Mouse (Mus musculus) forebrain, embryonic 14.5 days (tissue): ENCODE data around the gene Dnajb14. TPM values are rescaled to one million over a fixed set of nuclear protein-coding genes. Genes with fewer than 3 reads are reported as not detected.
A peak's percentile ranks its signal among the peaks of the same experiment; 100 is the strongest.
"Not testable (repeated sequence)": the region's sequence is repeated elsewhere in the genome, so short reads cannot be mapped to it uniquely, and the experiment has no call there.

Experiments
- ATAC-seq: fragments of 200-750 bp; cut with Nextera tagmentation; 2 replicates; pipeline ENCODE4 v1.8.0; 2017; ENCODE audit warnings: mild to moderate bottlenecking, moderate library complexity
- DNase-seq: peaks from one replicate; pipeline ENCODE4 v3.0.0-alpha.2; 2015; ENCODE audit warnings: low spot score
- H3K27ac ChIP-seq: fragments of 300-500 bp; sonication (generic); 2 replicates; pipeline ENCODE4 v1.5.1; 2014; ENCODE audit warnings: low read depth, mild to moderate bottlenecking, control low read depth, low read length, moderate library complexity
- H3K27me3 ChIP-seq: fragments of 300-500 bp; sonication (generic); replicated peaks from 2 replicates; pipeline ENCODE4 v1.6.1; 2014; ENCODE audit warnings: low read length, control low read depth, mixed read lengths; ENCODE audit not compliant: control insufficient read depth, insufficient read depth
- H3K36me3 ChIP-seq: fragments of 300-500 bp; sonication (generic); 2 replicates; pipeline ENCODE4 v1.6.1; 2014; ENCODE audit warnings: low read length, control low read depth; ENCODE audit not compliant: control insufficient read depth, insufficient read depth
- H3K4me1 ChIP-seq: fragments of 300-500 bp; sonication (generic); 2 replicates; pipeline ENCODE4 v1.6.1; 2014; ENCODE audit warnings: antibody characterized with exemption, low read length, control low read depth; ENCODE audit not compliant: control insufficient read depth, insufficient read depth
- H3K4me2 ChIP-seq: fragments of 300-500 bp; sonication (generic); 2 replicates; pipeline ENCODE4 v1.6.1; 2014; ENCODE audit warnings: mild to moderate bottlenecking, control low read depth, low read length
- H3K4me3 ChIP-seq: fragments of 300-500 bp; sonication (generic); 2 replicates; pipeline ENCODE4 v1.5.1; 2014; ENCODE audit warnings: low read depth, low read length, control low read depth
- H3K9ac ChIP-seq: fragments of 300-500 bp; sonication (generic); 2 replicates; pipeline ENCODE4 v1.6.1; 2014; ENCODE audit warnings: mild to moderate bottlenecking, low read length, control low read depth, moderate library complexity
- H3K9me3 ChIP-seq: fragments of 300-500 bp; sonication (generic); replicated peaks from 2 replicates; pipeline ENCODE4 v1.6.1; 2016; ENCODE audit warnings: low read length, control low read depth, mixed read lengths; ENCODE audit not compliant: control insufficient read depth
- WGBS: fragments of 180-500 bp; shearing (Covaris S2); extraction: QIAGEN DNeasy Blood & Tissue Kit; methylation state at CpG from one replicate; pipeline ENCODE4 v1.1.7; 2014; 5-methylcytosine and 5-hydroxymethylcytosine counted together
- polyA plus RNA-seq: library from polyadenylated mRNA; unstranded; fragments of >200 nt; fragmentation: Nextera tagmentation; extraction: Ambion mirVana; gene quantifications from 2 replicates; pipeline ENCODE4 v1.2.1, GENCODE M21; 2014

Dnajb14 gene
- polyA plus RNA-seq, 1 experiment from 2014 or later, result 6.3 TPM

DNA sequence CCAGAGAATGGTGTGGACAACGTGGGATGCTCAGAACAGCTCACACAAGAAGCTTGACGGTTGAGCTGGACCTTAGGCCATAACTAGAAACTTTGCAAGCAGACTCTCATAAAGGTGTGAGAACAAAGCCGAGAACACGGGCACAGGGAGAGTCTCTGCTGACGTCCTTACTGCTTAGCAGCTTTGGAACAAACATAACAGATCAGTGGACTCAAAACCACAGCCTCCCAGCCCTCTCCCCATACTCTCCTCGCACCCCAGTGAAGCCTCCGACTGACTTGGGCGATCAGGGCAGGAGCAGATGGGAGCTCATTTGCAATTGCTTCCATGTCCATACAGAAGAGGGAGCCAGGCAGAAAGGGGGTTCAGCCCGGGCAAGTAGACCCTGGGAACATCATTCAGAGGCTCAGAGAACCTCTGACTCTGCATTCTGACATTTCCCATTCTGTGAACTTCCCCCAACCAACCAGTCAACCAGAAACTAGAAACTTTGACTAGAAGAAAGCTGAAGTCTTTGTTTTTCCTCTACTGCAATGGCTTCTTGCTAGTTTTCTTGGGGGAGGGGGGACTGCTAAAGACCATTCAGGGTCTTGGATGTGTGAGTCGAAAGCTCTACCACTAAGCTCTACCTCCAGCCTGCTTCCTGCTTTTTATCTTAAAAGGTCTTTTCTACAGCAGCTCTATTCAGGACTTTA, 82.9 kb downstream of the Dnajb14 start:
- WGBS, result 80% methylated on average over 10 of the region's 10 CpGs

DNA sequence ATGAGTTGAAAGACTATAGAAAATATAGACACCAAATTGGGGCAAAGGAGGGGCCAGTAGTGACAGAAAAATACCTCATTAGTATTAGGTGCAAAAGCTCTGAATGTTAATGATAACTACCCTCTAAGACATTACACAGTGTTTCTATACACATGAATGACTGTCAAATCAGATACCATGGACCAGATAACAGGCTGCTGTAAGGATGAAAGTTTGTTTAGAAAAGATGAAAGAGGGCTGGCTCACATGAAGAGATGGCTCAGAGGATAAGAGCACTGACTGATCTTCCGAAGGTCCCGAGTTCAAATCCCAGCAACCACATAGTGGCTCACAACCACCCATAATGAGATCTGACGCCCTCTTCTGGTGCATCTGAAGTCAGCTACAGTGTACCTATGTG, 83.8 kb downstream of the Dnajb14 start:
- not testable (repeated sequence) for DNase-seq

More for the DNA sequence above, 82.9 kb downstream of the Dnajb14 start:
- no peaks in the 10 kb centered on the region for H3K36me3 ChIP-seq
- no peak for ATAC-seq
- H3K9me3 ChIP-seq, result no peaks in the 10 kb centered on the region
- no peak overlapping the region for H3K4me2 ChIP-seq
- no peak overlapping the region for H3K27ac ChIP-seq
- no peaks in the 10 kb centered on the region for H3K4me1 ChIP-seq
- no peak overlapping the region for H3K4me3 ChIP-seq
- H3K9ac ChIP-seq, result no peak overlapping the region
- DNase-seq, result no peak
- no peaks in the 10 kb centered on the region for H3K27me3 ChIP-seq

GRCm38 (mm10) chr3:137951819-137952218, 84.3 kb downstream of the Dnajb14 start:
- ATAC-seq (no peak), DNase-seq (no peak)
- no peak overlapping the region for H3K9ac ChIP-seq
- H3K9me3 ChIP-seq, result no peaks in the 10 kb centered on the region
- no peaks in the 10 kb centered on the region for H3K36me3 ChIP-seq
- H3K4me3 ChIP-seq, result no peak overlapping the region
- 0 out of 2 replicates have a peak, but pooled peaks cover 3% of the 10 kb centered on the region for H3K4me1 ChIP-seq
- 49% methylated on average over 7 of the region's 7 CpGs for WGBS
- H3K4me2 ChIP-seq, result no peak overlapping the region
- no peak overlapping the region for H3K27ac ChIP-seq
- no peaks in the 10 kb centered on the region for H3K27me3 ChIP-seq

More for the DNA sequence above, 83.8 kb downstream of the Dnajb14 start:
- H3K4me2 ChIP-seq, H3K4me3 ChIP-seq, H3K27ac ChIP-seq, H3K9me3 ChIP-seq, H3K27me3 ChIP-seq, H3K4me1 ChIP-seq, ATAC-seq, H3K36me3 ChIP-seq, H3K9ac ChIP-seq: not testable (repeated sequence)
- WGBS, result 89% methylated on average over 3 of the region's 3 CpGs

DNA sequence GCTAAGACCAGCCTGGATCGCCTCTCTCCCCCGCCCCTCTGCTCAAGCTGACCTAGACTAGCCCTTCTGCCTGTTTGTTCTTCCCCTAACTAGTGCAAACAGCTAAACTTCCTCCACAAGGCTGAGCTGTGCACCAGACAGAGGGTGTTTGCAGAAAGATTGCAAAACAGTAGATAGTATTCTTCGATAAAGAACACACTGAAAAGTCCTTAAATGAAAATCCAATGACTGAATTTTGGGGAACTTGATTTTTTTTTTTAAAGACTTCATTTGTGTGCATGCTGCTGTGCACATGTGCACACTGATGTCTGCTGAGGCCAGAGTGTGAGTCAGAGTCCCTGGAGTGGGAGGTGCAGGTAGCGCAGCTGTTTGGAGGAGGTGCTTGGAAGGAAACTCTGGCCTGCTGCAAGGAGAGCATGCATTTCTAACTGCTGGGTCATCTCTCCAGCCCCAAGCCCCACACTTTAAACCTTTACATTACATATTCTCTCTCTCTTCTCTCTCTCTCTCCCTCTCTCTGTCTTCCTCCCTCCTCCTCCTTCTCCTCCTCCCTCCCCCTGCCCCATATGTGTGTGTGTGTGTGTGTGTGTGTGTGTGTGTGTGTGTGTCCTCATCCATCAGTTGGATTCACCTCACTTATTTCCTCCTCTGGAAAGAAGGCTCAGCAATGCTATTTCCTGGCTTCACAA, 84.9 kb downstream of the Dnajb14 start:
- 92% methylated on average over 4 of the region's 4 CpGs for WGBS
- no peaks in the 10 kb centered on the region for H3K9me3 ChIP-seq
- H3K4me1 ChIP-seq, result 0 out of 2 replicates have a peak, but pooled peaks cover 3% of the 10 kb centered on the region
- DNase-seq (no peak), ATAC-seq (peak; percentile 33; the same call in 1 of the 2 replicates)
- H3K27ac ChIP-seq, result peak overlapping the region; percentile 56; the same call in 1 of the 2 replicates
- no peaks in the 10 kb centered on the region for H3K27me3 ChIP-seq
- H3K36me3 ChIP-seq, result no peaks in the 10 kb centered on the region
- no peak overlapping the region for H3K4me3 ChIP-seq
- no peak overlapping the region for H3K9ac ChIP-seq
- H3K4me2 ChIP-seq, result no peak overlapping the region

DNA sequence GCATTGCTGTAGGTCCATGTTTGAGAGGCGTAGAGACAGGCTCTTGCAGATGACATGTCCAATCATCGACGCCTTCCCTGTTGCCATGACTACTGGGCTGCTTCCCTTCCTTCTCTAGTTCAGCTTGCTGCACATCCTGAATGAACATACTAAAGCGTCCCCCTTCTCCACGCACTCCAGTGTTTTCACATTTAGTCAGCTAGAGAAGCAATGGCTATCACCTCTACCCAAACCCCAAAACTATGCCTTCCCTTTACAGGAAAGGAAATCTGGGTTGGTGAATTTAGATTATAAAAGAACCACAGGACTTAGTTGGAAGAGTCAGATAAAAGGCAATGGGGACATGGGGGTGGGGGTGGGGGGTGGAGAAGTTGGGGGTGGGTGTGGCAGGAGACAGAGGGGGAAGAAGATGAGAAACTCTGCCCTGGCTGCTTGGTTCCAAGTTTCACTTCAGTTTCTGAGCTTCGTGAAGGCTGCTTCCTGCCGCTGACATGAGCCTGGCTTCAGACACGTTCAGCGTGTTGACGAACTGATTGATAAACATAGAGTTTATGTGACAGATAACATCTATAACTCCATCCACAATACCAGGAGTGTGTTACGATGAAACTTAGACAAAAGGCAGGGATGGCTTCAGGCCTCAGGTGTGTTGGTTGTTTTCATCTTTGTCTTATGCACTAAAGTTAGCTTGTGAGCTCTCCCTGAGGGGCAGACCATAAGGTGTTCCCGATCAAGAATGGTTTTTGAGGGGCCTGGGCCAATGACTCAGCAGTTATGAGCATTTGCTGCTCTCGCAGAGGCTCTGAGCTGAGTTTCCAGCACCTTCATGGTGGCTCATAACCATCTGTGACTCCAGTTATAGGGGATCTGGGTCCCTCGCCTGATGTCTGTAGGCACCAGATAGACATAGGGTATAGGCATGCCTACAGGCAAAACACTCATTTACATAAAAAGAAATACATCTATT, 85.7 kb downstream of the Dnajb14 start:
- Histone ChIP-seq H3K4me1 (0 out of 2 replicates have a peak, but pooled peaks cover 3% of the 10 kb centered on the region), H3K36me3 (no peaks in the 10 kb centered on the region), H3K9ac (no peak overlapping the region), H3K27me3 (no peaks in the 10 kb centered on the region), H3K4me2 (no peak overlapping the region), H3K4me3 (no peak overlapping the region), H3K9me3 (no peaks in the 10 kb centered on the region), H3K27ac (no peak overlapping the region)
- WGBS, result 77% methylated on average over 14 of the region's 14 CpGs
- peak; percentile 81 for DNase-seq
- ATAC-seq, result peak; percentile 82; the same call in 1 of the 2 replicates

- H3K4me2 ChIP-seq, result no peak overlapping the region
- 74% methylated on average over 23 of the region's 23 CpGs for WGBS
- no peaks in the 10 kb centered on the region for H3K36me3 ChIP-seq
- DNase-seq (no peak), ATAC-seq (no peak)
- no peak overlapping the region for H3K9ac ChIP-seq
- H3K4me1 ChIP-seq, result 0 out of 2 replicates have a peak, but pooled peaks cover 3% of the 10 kb centered on the region
- no peak overlapping the region for H3K4me3 ChIP-seq
- no peaks in the 10 kb centered on the region for H3K27me3 ChIP-seq
- no peak overlapping the region for H3K27ac ChIP-seq
- H3K9me3 ChIP-seq, result no peaks in the 10 kb centered on the region
Measured at GRCm38 (mm10) chr3:137954256-137954916, 86.9 kb downstream of the Dnajb14 start.

- 0 out of 2 replicates have a peak, but pooled peaks cover 3% of the 10 kb centered on the region for H3K4me1 ChIP-seq
- DNase-seq (peak; percentile 48), ATAC-seq (peak; percentile 57; the same call in 1 of the 2 replicates)
- H3K4me2 ChIP-seq, result peak overlapping the region; percentile 33
- no peaks in the 10 kb centered on the region for H3K36me3 ChIP-seq
- no peaks in the 10 kb centered on the region for H3K27me3 ChIP-seq
- H3K9ac ChIP-seq, result no peak overlapping the region
- H3K9me3 ChIP-seq, result no peaks in the 10 kb centered on the region
- H3K4me3 ChIP-seq, result no peak overlapping the region
- 16% methylated on average over 16 of the region's 16 CpGs for WGBS
- H3K27ac ChIP-seq, result no peak overlapping the region
Measured at GRCm38 (mm10) chr3:137955560-137956081, 88.1 kb downstream of the Dnajb14 start.

DNA sequence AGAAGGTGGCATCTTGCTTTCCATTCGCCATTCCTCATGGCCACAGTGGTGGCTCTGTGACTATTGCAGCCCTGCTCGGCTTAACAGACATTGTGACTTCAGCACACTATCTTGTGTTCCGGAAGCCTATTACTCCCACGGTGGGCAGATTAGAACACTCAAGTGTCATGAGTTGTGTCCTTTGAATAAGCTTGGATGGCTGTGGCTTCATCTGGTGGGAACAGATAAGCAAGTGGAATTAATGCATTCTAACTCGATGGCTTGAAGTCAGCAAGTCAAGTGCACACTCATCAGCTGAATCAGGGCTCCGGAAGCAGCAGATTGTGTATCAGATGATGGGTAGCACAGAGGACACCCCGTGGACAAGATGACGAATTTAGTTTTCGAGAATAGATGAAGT, 90.4 kb downstream of the Dnajb14 start:
- no peak overlapping the region for H3K4me2 ChIP-seq
- no peak for DNase-seq
- 0 out of 2 replicates have a peak, but pooled peaks cover 3% of the 10 kb centered on the region for H3K4me1 ChIP-seq
- no peak overlapping the region for H3K9ac ChIP-seq
- no peaks in the 10 kb centered on the region for H3K36me3 ChIP-seq
- WGBS, result 93% methylated on average over 9 of the region's 9 CpGs
- ATAC-seq, result no peak
- no peak overlapping the region for H3K27ac ChIP-seq
- H3K9me3 ChIP-seq, result no peaks in the 10 kb centered on the region
- no peak overlapping the region for H3K4me3 ChIP-seq
- no peaks in the 10 kb centered on the region for H3K27me3 ChIP-seq
